Mouse (Mus musculus) lung, embryonic 15.5 days (tissue): ENCODE results near the gene Hmgb2. TPM values are rescaled to one million over a fixed set of nuclear protein-coding genes. Genes with fewer than 3 reads are reported as not detected.

Source experiments
- ATAC-seq: fragments of 200-750 bp; cut with Nextera tagmentation; 2 replicates; pipeline ENCODE4 v1.8.0; 2017; ENCODE audit warnings: moderate number of reproducible peaks, borderline replicate concordance; ENCODE audit not compliant: low FRiP score, low TSS enrichment; ENCODE audit errors: extremely low read depth
- H3K27ac ChIP-seq: fragments of 300-500 bp; sonication (generic); 2 replicates; pipeline ENCODE4 v1.5.1; 2015; ENCODE audit warnings: moderate library complexity, mild to moderate bottlenecking, inconsistent platforms
- H3K27me3 ChIP-seq: fragments of 300-500 bp; sonication (generic); 2 replicates; pipeline ENCODE4 v1.6.1; 2015; ENCODE audit warnings: inconsistent platforms
- H3K36me3 ChIP-seq: fragments of 300-500 bp; sonication (generic); 2 replicates; pipeline ENCODE4 v1.6.1; 2015; ENCODE audit warnings: inconsistent platforms
- H3K4me1 ChIP-seq: fragments of 300-500 bp; sonication (generic); 2 replicates; pipeline ENCODE4 v1.6.1; 2015; ENCODE audit warnings: inconsistent platforms
- H3K4me2 ChIP-seq: fragments of 300-500 bp; sonication (generic); 2 replicates; pipeline ENCODE4 v1.6.1; 2015; ENCODE audit warnings: inconsistent platforms, mild to moderate bottlenecking, moderate library complexity
- H3K4me3 ChIP-seq: fragments of 300-500 bp; sonication (generic); 2 replicates; pipeline ENCODE4 v1.5.1; 2015; ENCODE audit warnings: mild to moderate bottlenecking, inconsistent platforms
- H3K9ac ChIP-seq: fragments of 300-500 bp; sonication (generic); 2 replicates; pipeline ENCODE4 v1.6.1; 2015; ENCODE audit warnings: inconsistent platforms
- H3K9me3 ChIP-seq: fragments of 300-500 bp; sonication (generic); 2 replicates; pipeline ENCODE4 v1.6.1; 2016; ENCODE audit warnings: inconsistent platforms
- WGBS: fragments of 180-500 bp; shearing (Covaris S2); methylation state at CpG from one replicate; pipeline ENCODE4 v1.1.7; 2015; 5-methylcytosine and 5-hydroxymethylcytosine counted together
- polyA plus RNA-seq: library from polyadenylated mRNA; unstranded; fragments of >200 nt; fragmentation: Nextera tagmentation; extraction: Ambion mirVana; gene quantifications from 2 replicates; pipeline ENCODE4 v1.2.1, GENCODE M21; 2015

Hmgb2 gene
- polyA plus RNA-seq, 1 experiment from 2014 or later: 413 TPM

DNA sequence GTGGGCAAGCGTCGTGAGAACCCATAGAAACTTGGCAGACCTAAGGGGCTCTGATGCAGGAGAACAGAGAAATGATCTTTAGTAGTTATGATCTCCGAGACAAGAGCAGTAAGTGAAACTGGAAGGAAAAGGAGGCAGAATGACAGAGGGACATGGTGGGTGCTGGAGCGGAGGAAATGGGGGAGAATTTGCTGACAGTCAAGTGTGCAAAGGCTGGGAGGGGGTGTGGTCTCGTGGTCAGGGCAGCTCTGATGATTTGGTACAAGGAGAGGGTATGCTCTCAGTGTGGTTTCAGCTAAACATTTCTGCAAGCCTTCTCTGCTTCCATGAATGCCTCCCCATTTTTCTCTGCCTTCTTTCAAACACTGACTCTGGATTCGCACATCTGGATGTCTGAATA is 24.5 kb downstream of the Hmgb2 start:
- Histone ChIP-seq H3K9me3 (no peaks in the 10 kb centered on the region), H3K9ac (no peak overlapping the region), H3K4me1 (no peaks in the 10 kb centered on the region), H3K27ac (no peak overlapping the region), H3K36me3 (0 out of 2 replicates have a peak, but pooled peaks cover 10% of the 10 kb centered on the region), H3K27me3 (no peaks in the 10 kb centered on the region), H3K4me2 (no peak overlapping the region), H3K4me3 (no peak overlapping the region)
- no peak for ATAC-seq
- 88% methylated on average over 6 of the region's 6 CpGs for WGBS

DNA sequence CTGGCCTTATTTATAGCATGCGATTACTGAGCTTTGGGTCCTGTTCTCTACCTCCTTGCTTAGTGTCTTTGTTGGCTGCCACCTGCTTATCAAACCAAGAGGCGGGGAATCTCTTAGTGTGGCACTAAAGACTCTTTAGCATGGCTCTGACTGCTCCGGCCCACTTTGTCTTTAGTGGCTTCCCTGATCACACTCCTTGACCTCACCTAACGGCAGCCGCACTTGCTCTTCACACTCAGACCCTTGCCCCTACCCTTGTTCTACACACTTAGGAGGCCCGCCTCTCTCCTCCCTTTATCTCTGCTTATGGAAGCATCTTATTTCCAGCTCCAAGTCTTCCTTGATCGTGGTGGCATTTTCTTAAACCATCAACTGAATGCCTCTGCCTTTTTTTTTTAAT is 26.9 kb downstream of the Hmgb2 start:
- ATAC-seq: no peak
- Histone ChIP-seq H3K4me3 (no peak overlapping the region), H3K4me1 (no peaks in the 10 kb centered on the region), H3K9me3 (no peaks in the 10 kb centered on the region), H3K4me2 (no peak overlapping the region), H3K27ac (no peak overlapping the region), H3K9ac (no peak overlapping the region), H3K36me3 (0 out of 2 replicates have a peak, but pooled peaks cover 10% of the 10 kb centered on the region), H3K27me3 (no peaks in the 10 kb centered on the region)
- 76% methylated on average over 7 of the region's 7 CpGs for WGBS

DNA sequence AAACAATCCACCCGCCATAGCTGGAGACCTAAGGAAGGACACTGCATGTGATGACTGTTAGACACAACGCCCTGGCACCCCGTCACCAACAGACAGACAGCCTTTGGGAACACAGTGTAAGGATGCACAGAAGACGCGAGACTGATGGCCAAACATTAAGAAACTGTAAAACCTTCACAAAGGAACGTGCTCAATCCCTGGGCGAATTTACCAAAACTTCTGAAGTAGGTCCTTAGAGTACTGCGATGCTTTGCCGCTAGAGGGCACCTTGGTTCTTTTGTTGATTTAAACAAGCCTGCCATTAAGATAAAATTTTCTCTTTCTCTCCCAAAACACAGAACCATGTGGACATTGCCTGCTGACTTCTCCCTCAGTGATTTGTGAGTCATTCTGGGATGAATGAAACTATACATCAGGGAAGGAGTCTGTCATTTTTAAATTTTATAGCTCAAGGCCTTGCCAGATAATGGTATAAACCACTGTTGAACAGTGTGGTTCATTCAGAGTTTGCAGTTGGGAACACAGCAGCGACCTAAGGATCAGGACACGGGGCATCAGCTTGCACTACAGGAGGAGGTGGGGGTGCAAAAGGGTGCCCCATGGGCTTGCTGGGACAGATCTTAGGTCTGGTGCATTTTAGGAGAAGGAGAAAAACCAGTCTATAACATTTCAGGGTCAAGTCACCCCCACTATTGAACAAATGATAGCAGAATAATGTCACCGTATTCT is 28.6 kb downstream of the Hmgb2 start:
- Histone ChIP-seq H3K9ac (no peak overlapping the region), H3K4me1 (no peaks in the 10 kb centered on the region), H3K4me2 (no peak overlapping the region), H3K4me3 (no peak overlapping the region), H3K36me3 (0 out of 2 replicates have a peak, but pooled peaks cover 6% of the 10 kb centered on the region), H3K27me3 (no peaks in the 10 kb centered on the region), H3K9me3 (no peaks in the 10 kb centered on the region), H3K27ac (no peak overlapping the region)
- ATAC-seq: peak; percentile 31; the same call in 1 of the 2 replicates
- WGBS: 43% methylated on average over 12 of the region's 12 CpGs

DNA sequence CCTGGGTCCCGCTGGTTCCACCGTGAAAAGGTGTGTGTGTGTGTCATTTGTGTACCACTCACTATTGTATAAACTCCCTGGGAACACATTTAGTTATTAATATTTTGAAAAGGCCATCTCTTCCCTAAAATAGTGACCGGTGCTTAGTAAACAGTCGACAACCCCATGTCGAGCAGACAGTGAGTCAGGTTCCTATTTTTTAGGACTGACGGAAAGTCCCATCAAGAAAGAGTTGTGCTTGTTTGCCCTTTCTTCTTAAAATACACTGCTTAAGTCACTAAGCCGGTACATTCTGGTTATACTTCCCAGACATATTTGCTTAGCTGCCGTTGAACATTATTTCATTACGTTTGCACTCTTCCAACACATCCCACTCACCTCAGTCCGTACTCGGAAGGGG is 29.2 kb downstream of the Hmgb2 start:
- no peak overlapping the region for H3K4me2 ChIP-seq
- H3K27ac ChIP-seq: no peak overlapping the region
- 0 out of 2 replicates have a peak, but pooled peaks cover 3% of the 10 kb centered on the region for H3K36me3 ChIP-seq
- no peak for ATAC-seq
- 76% methylated on average over 11 of the region's 11 CpGs for WGBS
- H3K9me3 ChIP-seq: no peaks in the 10 kb centered on the region
- no peaks in the 10 kb centered on the region for H3K27me3 ChIP-seq
- H3K4me3 ChIP-seq: no peak overlapping the region
- no peaks in the 10 kb centered on the region for H3K4me1 ChIP-seq
- H3K9ac ChIP-seq: no peak overlapping the region

DNA sequence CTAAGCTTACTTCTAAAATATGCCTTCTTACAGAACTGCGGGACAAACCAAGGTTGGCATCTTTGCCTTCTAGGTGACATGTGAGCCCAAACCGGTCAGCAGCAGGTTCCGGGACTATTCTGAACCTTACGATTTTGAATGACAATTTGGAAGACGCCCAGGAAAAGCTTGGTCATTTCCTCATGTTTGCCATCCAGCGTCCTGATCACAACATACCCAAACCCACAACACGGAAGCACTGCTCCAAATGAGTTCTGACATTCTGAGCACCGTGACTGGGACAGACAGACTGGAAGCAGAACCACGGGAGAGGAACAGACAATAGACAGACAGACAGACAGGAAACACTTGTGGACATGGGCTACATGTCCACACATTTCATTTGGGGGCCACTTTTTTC is 29.7 kb downstream of the Hmgb2 start:
- Histone ChIP-seq H3K9me3 (no peaks in the 10 kb centered on the region), H3K4me1 (no peaks in the 10 kb centered on the region), H3K4me3 (no peak overlapping the region), H3K27ac (no peak overlapping the region), H3K27me3 (no peaks in the 10 kb centered on the region), H3K9ac (no peak overlapping the region), H3K36me3 (no peaks in the 10 kb centered on the region), H3K4me2 (no peak overlapping the region)
- 83% methylated on average over 9 of the region's 9 CpGs for WGBS
- no peak for ATAC-seq

DNA sequence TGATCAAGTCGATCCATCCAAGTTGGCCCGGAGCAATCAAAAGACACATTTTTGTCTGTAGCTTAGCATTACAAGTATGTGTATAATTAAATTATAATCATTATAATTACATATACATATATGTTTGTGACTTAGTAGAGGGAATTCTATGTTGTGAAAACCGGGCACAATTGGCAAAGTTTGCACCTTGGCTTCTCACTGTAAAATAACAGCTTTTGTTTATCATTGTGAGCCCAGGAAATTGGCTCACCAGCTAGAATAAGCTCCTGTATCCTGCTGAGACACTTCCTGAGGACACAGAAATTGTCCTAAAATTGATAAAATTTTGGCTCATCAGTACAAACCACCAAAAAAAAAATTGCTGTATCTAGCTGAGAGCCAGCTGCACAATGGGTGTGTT is 34.7 kb downstream of the Hmgb2 start:
- H3K36me3 ChIP-seq: no peaks in the 10 kb centered on the region
- H3K9me3 ChIP-seq: no peaks in the 10 kb centered on the region
- no peak overlapping the region for H3K27ac ChIP-seq
- no peak overlapping the region for H3K4me3 ChIP-seq
- 82% methylated on average over 3 of the region's 3 CpGs for WGBS
- H3K9ac ChIP-seq: no peak overlapping the region
- H3K4me2 ChIP-seq: no peak overlapping the region
- H3K4me1 ChIP-seq: no peaks in the 10 kb centered on the region
- ATAC-seq: no peak
- no peaks in the 10 kb centered on the region for H3K27me3 ChIP-seq

DNA sequence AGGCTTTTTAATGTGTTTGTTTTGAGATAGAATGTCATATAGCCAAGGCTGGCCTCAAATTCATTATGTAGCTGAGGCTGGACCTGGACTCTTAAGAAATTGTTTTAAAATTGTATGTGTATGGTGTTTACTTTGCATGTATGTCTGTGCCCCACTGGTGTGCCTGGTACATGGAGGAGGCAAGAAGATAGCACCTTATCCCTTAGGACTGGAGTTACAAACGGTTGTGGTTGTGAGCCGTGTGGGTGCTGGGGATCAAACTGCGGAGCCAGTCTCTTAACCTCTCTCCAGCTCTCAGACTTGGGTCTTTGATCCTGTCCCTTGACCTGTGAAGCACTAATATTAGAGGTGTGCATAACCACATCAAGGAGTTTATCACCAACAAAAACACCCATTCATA is 35.1 kb downstream of the Hmgb2 start:
- Histone ChIP-seq H3K4me1 (no peaks in the 10 kb centered on the region), H3K27ac (no peak overlapping the region), H3K4me2 (no peak overlapping the region), H3K9me3 (no peaks in the 10 kb centered on the region), H3K9ac (no peak overlapping the region), H3K4me3 (no peak overlapping the region), H3K27me3 (no peaks in the 10 kb centered on the region), H3K36me3 (no peaks in the 10 kb centered on the region)
- no peak for ATAC-seq
- WGBS: 82% methylated on average over 3 of the region's 3 CpGs

DNA sequence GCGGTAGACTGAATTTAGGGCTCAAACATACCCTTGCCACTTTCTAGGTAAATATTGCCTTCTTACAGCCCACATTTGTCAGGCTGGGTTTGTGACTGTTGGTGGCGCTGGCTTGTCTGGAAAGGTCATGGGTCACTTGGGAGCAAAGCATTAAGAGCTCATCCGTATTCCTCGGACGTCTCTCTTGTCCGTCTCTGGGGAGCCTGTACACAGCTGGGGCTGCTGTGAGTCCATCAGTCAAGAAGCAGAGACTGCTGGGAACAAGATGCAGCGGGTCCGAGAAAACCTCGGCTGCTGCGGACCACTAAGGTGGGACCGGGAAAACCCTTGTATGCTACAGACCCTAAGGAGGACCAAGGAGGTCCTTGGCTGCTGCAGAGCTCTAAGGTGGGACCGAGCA is 35.9 kb downstream of the Hmgb2 start:
- Histone ChIP-seq H3K9me3 (no peaks in the 10 kb centered on the region), H3K4me1 (no peaks in the 10 kb centered on the region), H3K4me2 (no peak overlapping the region), H3K27me3 (no peaks in the 10 kb centered on the region), H3K9ac (no peak overlapping the region), H3K27ac (no peak overlapping the region), H3K36me3 (no peaks in the 10 kb centered on the region), H3K4me3 (no peak overlapping the region)
- 37% methylated on average over 12 of the region's 12 CpGs for WGBS
- no peak for ATAC-seq

DNA sequence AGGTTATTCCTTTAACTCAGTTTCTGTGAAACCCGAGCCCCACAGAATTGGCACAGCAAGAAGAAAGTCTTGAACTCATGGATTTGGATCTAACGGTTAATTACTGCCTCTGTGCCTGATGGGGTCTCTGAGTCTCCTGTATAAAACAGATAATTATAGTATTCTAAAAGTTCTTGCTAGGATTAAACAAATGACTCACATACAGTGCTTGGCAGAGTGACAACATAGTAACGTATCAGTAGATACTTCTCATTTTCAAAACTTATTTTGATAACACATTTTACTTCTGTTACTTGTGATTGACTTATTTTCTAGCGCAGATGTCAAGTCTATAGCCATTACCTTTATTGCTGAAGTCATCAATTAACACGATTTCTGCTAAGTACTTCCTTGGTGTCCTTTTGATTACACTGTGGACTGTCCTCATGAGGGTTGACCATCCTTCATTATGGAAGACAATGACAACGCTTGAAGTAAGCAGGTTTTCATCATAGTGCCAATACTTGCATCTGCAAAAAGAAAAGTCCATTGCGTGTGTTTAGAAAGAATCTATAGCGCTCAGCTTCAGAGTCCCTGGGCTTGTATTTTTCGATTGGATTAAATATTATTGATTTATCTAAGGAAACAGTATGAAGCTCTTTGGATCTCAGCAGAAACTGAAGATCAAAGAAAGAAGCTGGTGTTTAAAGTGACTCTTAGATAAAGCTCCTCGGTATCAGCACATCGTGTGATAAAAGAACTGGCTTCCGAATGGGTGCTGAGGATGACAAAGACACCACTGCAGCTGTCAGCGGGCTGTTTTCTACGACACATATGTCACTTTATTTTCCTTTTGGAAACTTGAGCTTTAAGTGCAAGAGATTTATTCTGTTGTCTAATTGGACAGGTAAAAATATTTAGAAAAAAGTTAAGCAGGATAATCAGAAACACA is 40.7 kb downstream of the Hmgb2 start:
- no peak overlapping the region for H3K27ac ChIP-seq
- no peak for ATAC-seq
- H3K9ac ChIP-seq: no peak overlapping the region
- H3K4me2 ChIP-seq: no peak overlapping the region
- no peaks in the 10 kb centered on the region for H3K36me3 ChIP-seq
- H3K4me3 ChIP-seq: no peak overlapping the region
- no peaks in the 10 kb centered on the region for H3K9me3 ChIP-seq
- no peaks in the 10 kb centered on the region for H3K27me3 ChIP-seq
- no peaks in the 10 kb centered on the region for H3K4me1 ChIP-seq
- WGBS: 71% methylated on average over 14 of the region's 14 CpGs

DNA sequence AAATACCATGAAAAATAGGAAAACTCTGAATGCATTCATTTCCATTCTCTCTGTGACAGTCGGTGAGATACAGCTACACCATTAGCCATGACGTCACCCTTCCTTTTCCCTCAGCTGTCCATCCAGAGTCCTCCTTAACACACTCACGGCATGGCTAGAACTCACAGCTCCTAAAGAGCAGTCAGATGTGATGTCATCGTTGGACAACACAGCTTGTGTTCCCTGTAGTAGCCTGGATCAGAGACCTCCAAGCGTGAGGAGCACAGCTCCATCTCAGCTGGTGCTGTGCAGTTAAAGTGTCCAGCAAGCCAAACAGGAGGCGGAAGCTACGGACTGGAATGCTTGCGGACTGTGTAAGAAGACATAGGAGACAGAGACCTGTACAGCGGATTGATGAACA is 49.2 kb downstream of the Hmgb2 start:
- Histone ChIP-seq H3K9me3 (no peaks in the 10 kb centered on the region), H3K27me3 (no peaks in the 10 kb centered on the region), H3K36me3 (no peaks in the 10 kb centered on the region), H3K4me3 (no peak overlapping the region), H3K4me2 (no peak overlapping the region), H3K4me1 (peaks cover 10% of the 10 kb centered on the region; the same call in 1 of the 2 replicates), H3K27ac (no peak overlapping the region), H3K9ac (no peak overlapping the region)
- no peak for ATAC-seq
- 81% methylated on average over 9 of the region's 9 CpGs for WGBS

DNA sequence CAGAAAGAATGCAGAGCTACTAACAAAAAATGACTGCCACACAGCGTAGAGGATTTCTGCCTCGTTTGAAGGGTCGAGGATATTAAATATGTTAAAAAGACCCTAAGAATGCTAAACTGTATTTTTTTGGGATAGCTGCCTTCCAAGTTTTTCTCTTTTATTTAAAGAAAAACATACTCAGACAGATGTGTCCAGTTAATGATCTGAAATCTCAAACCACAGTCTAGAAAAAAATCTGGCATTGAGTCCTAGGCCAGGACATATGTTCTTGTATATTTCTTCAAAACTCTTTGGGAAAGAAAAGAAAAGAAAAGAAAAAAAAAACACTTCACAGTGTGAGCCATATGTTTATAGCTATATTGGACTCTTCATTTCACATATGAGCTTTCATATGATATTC is 51.0 kb downstream of the Hmgb2 start:
- H3K4me3 ChIP-seq: no peak overlapping the region
- H3K9ac ChIP-seq: no peak overlapping the region
- WGBS: 61% methylated on average over 3 of the region's 3 CpGs
- H3K9me3 ChIP-seq: no peaks in the 10 kb centered on the region
- peaks cover 10% of the 10 kb centered on the region; the same call in 1 of the 2 replicates for H3K4me1 ChIP-seq
- H3K27me3 ChIP-seq: no peaks in the 10 kb centered on the region
- H3K27ac ChIP-seq: no peak overlapping the region
- no peaks in the 10 kb centered on the region for H3K36me3 ChIP-seq
- ATAC-seq: no peak
- no peak overlapping the region for H3K4me2 ChIP-seq

DNA sequence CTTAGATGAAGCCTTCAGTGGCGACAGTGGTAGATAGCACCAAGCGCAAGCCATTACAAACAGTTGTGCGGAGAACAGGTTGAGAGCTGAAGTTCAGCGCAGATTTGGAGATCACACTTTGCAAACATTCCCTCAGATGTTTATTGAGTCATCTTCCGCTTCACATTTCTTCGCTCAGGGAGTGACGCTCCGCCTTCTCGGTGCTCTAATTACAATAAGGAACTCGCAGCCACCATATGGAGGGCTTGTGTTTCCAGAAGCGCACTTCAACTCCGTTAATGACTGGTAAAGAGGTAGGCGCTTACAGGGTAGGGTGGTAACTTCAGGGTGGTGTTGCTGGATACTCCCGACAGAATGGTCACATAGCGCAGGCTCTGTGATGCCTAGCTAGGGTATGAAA is 52.0 kb downstream of the Hmgb2 start:
- WGBS: 83% methylated on average over 15 of the region's 15 CpGs

More for the DNA sequence above, 52.0 kb downstream of the Hmgb2 start:
- ATAC-seq: no peak
- H3K36me3 ChIP-seq: no peaks in the 10 kb centered on the region
- no peak overlapping the region for H3K4me2 ChIP-seq
- no peak overlapping the region for H3K9ac ChIP-seq
- no peak overlapping the region for H3K27ac ChIP-seq
- no peak overlapping the region for H3K4me3 ChIP-seq
- no peaks in the 10 kb centered on the region for H3K27me3 ChIP-seq
- no peaks in the 10 kb centered on the region for H3K9me3 ChIP-seq
- H3K4me1 ChIP-seq: peaks cover 10% of the 10 kb centered on the region; the same call in 1 of the 2 replicates
